Mouse (Mus musculus) 3T3-L1 (cell line): ENCODE data around the gene Grid2.

ENCODE experiments used
- DNase-seq: peaks from one replicate; pipeline ENCODE4 v3.0.0-alpha.2; 2015; ENCODE audit warnings: low read depth, low spot score

The Grid2 gene

DNA sequence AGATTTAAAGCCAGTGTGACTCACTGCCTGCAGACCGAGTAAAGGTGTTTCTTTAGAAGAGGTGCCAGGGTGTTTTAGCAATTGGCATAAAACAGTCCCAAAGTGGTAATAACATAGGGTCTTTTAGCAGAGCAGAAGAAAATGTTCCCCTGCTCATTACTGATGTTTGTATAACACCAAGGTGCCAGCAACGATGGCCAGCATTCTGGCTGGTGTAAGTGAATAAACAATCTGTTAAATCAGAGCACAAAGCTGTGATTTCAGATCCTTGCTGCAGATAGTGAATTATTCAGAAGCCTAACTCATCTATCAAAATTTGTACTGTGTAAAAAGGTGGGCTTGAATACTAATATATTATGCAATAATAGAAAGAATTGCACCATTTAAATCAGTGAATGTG lies 353.9 kb downstream of the Grid2 start:
- no peak for DNase-seq

DNA sequence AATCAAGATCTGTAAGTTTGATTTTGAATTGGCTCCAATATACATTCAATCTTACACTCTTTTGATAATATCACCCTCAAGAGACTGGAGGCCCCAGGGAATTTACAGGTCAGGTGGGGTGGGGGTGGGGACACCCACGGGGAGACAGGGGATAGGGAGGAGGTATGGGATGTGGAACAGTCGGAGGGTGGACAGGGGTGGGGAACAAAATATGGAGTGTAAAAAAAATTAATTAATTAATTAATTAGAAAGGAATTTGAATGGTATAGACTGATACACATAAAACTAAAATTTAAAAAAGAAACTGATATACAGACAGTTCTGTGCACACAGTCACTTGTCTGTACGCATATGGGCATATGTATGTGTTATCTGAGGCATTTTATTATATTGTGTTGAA lies 380.3 kb downstream of the Grid2 start:
- DNase-seq = no peak

DNA sequence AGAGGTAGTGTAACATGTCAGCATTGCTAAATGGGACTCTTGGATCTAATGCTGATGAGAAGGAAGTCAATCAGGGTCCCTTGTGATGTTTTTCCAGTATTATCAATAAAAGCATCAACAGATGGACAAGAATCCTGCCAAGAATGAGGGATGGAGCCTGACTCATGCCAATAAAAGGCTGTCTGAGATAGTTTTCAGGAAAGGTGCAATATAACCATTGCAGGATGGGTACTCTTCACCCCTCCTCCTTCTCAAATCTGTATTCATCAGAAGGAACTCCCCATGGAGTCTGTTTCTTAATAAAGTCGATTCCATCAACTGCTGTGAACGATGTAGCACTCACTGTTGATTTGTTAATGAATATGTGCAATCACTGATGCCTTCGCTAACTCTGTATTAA lies 403.7 kb downstream of the Grid2 start:
- no peak for DNase-seq

DNA sequence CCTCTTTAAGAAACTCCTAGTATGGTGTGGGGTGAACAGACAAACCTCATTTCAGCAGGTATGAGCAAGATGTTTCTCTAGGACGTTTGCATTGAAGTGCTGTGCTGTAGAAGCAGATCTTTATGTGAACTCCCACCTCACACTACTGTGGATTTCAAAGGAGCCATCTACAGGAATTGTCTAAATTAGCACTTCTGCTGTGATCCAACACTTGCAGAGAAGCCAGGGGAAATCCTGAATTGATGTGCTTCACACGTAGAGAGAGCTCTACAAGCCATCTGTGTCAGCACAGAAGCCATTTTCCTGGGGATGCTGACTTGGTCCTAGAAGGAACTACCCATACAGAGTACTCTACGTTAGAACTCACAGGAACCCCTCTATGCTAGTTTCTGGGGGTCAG lies 430.0 kb downstream of the Grid2 start:
- no peak for DNase-seq

DNA sequence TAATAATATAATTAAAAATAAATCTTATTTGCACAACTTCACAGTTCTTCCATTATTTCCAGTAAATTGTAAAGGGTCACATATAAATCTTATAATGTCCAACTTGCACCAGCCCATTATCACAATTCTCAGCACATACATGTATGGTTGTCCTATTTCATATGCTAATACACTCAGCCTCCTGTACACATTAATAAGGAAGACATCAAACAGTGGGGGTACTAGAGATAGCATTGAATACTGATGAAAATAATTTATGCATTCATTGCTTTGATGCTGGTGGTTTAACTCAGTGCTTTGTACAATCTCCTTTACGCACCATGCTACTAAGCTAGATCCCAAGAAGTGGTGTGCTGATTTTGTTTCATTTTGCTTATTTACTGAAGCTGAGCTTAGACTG lies 446.0 kb downstream of the Grid2 start:
- no peak for DNase-seq

DNA sequence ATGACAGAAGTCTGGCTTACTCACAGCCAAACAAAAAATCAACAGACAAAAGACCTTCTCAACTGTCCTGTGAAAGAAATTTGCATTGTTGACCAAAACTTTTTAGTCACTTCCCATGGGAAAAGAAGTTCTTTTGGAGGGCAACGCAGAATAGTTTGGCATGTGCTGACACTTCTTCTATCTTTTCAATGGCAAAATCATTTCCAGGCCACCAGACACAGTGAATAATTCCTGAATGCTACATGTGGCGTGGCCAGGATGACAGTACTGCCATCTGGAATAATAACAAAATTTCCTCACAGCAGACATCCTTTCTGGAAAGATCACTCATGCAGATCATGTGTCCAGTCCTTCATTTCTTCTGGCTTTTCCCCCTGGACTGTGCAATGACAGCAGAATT lies 478.1 kb downstream of the Grid2 start:
- no peak for DNase-seq

DNA sequence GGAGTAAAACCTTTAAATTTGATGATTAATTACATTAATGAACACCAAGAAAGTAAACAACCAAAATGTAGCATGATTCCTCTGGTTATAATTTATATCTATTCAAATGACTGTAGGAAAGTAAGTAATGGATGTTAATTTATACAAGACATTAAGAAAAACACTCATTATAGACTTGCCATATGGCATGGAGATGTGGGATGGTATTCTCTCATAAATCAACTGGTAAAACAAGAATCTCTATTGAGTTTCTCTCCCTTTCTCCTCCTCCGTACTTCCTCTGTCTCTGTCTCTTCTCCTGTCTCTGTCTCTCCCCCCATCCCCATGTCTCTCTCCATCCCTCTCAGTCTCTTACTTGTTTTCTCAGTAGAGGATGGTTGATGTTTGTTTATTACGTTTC lies 506.9 kb downstream of the Grid2 start:
- no peak for DNase-seq

DNA sequence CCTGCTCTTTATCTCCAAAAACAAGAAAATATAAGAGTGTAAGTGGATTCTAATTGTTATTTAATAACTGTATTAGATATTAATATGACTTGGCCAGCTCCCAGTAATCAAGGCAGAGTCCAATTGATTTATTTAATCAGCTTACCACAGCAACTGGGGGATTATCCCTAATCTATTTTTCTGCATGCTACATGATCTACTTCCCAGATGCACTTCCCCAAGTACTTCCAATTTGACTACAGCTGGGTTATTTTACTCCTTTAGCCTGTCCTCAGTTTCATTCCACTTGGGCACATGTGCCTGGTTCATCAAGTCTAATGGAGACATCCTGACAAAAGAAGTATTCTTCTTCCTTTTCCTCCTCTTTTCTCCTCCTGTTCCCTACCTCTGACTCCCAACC lies 539.0 kb downstream of the Grid2 start:
- no peak for DNase-seq

DNA sequence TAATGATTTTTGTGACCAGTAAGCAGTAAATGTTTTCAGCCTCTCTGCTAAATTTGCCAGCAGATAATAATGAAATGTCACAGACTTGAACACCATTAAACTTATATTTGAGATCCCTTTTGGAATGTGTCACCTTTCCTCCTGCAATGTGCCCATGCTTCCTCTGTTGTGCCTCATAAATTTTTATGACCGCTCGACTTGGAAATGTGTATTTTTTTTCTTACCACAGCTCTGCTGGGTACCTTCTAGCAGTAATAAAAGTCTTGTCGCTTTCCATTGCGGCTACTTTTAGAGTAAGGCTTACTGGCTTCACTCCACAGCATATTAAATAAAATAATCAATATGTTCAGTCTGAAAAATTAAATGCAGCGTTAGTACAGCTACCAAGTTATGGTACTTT lies 564.6 kb downstream of the Grid2 start:
- DNase-seq = no peak

DNA sequence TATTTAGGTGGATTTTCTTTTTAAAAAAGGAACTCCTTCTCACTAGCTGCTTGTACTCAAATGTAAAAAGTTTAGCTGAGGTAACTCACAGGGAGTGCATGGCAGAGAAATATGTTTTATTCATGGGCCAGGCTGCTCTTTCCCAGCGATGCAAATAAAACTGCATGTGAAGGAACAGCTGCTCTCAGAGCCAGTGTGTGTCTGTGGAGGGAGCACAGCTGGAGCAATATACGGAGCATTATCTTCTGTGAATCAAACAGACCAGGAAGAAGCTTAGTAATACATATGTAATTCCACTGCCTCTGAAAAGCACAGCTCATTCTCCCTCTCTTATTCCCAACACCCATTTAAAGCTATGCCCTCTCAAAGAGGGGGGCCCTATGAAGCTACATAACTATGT lies 607.0 kb downstream of the Grid2 start:
- no peak for DNase-seq

DNA sequence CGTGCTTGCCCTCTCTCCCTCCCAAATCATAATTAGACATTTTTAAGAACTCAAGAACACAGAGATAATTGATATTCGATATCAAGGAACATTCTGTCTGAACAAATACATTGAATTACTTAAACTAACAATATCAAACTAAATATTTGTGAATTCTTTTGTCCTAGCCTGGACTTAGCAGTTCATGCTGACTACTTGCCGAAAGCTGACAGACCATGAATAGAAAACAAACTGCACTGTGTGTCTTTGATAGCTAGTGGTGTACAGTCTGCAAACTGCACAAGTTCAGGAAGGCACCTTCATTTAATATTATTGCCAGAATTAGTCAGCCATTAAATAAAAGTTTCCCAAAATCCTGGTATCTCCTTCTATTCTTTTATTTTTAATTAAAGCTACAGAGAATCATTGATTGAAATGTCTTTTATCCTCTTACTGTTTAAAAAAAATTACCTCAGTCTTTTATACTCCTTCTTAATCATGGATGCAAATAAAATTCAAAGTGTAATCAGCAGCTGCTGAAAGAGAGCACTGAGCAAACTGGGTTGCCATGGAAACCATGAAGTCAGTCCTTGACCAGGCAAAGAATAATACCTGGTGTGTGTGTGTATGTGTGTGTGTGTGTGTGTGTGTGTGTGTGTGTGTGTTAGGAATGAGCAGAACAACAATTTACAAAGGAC lies 621.5 kb downstream of the Grid2 start:
- no peak for DNase-seq

DNA sequence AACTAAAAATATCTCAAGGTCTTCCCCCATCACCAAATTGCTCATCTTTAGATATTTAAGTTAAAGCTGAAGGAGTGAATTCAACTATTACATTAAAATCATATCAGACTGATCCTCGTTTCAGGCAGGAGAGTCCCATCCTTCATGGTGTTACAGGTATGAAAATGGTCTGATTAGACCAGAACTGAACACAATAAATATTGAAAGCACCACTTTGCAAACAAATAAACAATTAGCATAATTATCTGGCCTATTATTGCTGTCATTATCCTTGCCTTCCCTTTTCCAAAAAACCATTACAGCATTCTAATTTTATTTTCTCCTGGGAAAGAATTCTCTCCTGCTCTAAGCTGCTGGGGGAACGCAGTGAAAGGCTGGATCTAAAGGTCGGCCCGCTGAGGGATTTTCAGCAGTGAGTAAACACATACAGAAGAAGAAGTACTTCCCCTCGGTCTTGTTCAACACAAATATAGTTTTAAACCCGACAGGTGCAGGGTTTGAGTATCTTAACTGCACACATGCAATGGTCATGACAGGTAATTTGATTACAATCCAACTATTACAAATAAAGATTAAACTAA lies 622.2 kb downstream of the Grid2 start:
- DNase-seq = no peak

DNA sequence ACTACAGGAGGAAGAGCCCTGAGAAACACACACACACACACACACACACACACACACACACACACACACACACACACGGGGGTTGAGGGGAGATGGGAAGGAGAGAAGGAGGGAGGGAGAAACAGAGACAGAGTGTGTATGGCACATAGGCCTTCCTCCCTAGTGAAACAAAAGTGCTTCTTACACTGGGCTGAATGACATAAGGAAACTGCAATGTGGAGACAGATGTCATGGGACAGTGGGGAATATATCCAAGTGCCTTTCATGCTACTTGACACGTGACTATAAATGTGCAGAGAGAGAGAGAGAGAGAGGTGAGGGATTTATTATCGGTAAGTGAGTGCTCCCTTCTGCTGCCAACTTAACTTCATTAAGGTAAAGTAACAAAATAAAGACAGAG lies 639.0 kb downstream of the Grid2 start:
- DNase-seq = peak; percentile 41

DNA sequence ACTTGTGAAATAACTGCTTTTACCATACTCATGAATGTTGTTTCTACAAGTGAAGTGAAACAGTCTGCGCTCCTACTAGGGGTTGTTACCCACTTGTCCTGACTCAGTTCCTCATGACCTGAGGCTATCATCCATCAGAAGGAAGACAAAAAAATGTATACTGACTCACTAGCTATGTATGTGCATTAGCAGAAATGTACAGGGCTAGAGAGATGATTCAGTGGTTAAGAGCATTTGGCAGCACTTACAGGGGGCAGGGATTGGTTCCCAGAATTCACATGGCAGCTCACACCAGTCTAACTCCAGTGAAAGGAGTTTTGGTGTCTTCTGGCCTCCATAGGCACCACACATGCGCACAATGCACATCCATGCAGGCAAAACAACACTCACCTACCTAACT lies 642.5 kb downstream of the Grid2 start:
- peak; percentile 96 for DNase-seq

DNA sequence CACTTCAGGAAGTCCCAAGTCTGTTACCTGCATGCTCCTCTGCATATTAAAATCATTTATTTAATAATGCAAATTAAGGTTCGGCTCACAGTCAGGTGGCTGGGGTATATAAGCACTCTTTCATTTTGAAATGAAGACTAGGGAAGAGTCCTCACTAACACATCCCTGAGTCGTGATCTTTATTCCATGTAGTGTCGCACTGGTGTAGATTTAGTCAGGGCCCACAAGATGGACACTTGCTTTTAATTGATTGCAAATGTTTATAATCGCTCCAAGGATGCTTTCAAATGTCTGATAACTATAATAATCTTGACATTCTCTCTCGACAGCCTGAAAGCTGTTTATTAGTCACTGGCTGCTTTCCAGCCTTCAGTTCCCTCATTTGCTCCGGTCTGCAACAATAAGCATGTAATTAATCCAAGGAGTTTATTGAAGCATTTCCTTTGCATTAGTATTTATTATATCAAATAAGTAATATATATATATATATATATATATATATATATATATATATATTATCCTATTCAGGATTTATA lies 661.4 kb downstream of the Grid2 start:
- no peak for DNase-seq

DNA sequence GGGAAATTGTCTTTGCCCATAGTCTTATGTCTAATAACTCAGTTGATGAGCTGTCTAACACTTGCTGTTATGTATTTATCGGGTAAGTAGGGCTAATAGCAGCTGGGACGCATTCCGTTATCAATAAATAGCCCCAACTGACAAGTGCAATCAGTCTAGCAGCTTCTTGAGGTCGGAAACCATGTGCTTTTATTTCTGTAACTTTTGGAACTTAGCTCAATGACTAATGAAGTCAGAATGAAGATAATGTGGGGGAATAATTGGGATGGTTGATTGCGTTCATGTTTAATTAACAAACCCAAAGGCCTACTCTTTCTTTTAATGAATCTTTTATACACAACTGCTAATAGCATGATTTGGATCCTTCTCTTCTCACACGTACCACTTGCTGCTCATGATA lies 666.3 kb downstream of the Grid2 start:
- no peak for DNase-seq

DNA sequence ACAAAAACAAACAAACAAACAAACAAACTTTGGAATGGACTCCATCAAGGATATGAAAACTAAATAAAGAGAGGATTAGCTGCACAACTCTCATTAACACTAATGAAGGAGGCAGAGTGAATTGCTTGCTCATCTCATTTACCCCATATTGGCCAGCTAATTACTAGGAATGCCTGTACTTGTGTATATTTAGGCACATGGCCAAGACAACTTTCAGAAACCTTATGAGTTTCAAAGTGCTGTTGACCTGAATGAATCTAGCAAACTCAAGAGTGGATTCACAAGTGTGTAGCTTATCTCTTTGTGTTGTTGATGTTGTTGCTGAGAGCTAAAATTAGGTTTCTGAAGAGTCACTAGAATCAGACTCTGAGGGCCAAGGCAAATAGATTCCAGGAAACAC lies 675.5 kb downstream of the Grid2 start:
- no peak for DNase-seq

DNA sequence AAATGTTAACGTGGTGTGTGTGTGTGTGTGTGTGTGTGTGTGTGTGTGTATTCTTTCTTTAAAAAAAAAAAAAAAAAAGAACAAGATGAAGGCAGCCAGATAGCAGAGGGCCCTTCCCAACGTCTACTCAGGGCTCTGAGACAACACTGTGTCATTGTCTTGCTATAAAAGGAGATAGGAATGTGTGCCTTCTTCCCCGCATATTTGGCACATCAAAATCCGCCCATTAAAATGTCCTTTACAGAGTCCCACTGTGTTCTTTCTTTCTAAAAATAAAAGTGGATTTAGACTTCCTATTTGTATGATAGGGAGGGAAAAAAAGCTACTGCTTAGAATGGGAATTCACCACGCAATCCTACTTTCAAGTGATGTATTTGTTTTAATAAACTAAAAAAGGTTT lies 691.0 kb downstream of the Grid2 start:
- no peak for DNase-seq

DNA sequence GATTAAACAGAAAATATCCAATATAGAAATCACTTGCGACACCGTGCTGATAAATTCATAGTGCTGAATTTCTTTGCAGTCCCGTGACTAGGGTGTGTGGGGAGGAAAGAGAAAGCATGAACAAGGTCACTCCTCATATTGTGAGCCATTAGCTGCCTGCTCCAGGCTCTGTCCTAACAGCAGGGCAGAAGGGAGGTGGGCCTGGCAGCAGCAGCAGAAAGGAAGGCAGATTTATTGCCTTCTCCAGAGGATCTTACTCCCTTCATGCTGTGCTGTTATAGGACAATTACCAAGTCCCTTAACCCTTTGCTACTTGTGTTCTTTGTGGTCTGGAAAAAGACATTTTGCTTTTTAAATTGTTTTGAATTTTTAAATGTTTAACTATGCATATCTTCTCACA lies 708.1 kb downstream of the Grid2 start:
- no peak for DNase-seq

DNA sequence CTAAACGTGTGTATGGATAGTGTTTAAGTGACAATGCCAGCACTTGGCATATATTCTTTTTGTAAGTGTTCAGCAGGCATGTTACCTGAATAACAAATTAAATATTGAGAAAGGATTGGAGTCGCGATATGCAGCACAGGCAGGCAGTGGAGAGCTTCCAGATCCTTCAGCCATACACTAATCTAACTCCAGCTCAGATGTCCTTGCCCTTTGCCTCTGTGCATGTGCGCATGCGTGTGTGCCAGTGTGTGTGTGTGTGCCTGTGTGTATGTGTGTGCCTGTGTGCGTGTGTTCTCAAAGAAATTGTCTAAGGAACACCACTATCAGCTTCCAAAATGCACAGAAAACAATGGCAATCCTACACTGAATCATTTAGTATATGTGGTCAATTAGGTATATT lies 708.6 kb downstream of the Grid2 start:
- no peak for DNase-seq

DNA sequence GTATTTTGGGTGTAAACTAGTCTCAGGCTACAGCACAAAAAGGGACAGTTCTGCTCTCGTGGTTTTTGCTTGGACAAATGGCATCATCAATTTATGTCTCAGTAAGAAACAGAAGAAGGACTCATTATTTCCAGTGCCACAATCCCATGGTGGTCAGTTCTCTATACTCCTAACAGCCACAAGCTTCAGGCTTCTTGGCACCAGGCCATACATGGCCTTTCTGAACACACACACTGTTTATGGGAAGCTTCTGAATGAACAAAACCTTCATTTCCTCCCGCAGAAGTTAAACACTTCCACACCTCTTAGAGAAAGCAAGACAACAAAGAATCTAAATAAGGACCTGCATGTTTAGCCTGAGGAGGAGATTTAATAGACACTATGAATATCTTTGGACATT lies 709.1 kb downstream of the Grid2 start:
- DNase-seq = no peak

DNA sequence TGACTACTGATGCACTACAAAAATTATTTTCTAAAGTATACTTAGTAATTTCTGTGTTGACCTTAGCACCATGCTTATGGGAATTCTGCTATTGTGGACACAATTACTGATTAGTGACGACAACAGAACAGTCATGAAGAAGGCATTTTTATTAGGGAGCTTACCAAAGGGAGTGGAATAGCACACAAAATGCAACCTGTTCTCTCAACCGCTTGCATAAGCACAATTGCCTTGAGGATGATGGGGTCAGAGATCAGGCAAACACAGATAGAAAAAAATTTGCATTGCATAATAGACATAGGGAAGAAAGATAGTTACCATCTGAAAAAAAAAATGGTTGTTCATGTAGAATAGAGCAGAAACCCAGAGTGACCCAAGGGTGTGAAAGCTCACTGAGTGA lies 790.4 kb downstream of the Grid2 start:
- no peak for DNase-seq

DNA sequence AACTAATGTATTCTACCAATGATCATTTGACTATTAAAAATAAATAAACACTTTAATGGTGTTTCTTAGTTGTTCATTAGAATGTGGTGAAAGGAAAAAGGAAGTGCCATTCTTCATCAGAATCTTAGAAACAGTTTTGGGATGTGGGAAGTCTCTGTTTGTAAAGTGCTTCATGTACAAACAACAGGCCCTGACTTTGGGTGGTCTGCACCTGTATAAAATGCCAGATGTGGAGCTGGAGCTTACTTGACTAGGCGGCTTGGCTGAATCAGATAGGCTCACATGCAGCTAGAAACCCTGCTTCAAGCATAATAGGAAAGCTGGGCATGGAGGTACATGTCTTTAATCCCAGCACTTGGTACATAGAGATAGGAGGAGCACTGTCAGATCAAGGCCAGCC lies 791.1 kb downstream of the Grid2 start:
- no peak for DNase-seq

DNA sequence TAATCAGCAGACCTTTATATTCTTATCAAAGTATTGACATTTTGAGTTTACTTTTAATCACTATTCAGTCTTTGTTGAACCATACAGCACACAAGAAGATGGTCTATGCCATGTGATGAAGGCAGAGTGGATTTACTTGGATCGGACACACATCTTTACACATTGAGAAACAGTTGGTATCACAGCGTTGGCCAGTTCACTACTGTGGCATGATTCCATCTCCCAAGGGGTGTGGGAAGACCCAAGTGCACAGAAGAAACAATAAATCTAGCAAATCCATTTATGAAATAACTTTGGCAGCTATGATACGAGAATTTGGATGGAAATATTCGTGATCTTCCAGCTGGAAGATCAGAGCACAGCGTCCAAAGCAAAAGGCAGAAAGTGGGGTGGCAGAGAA lies 792.3 kb downstream of the Grid2 start:
- no peak for DNase-seq
